Mouse (Mus musculus) heart, postnatal 0 days (tissue): ENCODE data around the gene Tle6. TPM values are rescaled to one million over a fixed set of nuclear protein-coding genes. Genes with fewer than 3 reads are reported as not detected.
"Not testable (repeated sequence)": the region's sequence is repeated elsewhere in the genome, so short reads cannot be mapped to it uniquely, and the experiment has no call there.

ENCODE experiments used
- ATAC-seq: fragments of 200-750 bp; cut with Nextera tagmentation; 2 replicates; pipeline ENCODE4 v1.8.0; 2017; ENCODE audit warnings: low read depth, moderate number of reproducible peaks, moderate library complexity; ENCODE audit not compliant: insufficient read depth
- DNase-seq: peaks from one replicate; pipeline ENCODE4 v3.0.0-alpha.2; 2016; ENCODE audit warnings: low spot score
- H3K27ac ChIP-seq: fragments of 300-500 bp; sonication (generic); 2 replicates; pipeline ENCODE4 v1.5.1; 2014; ENCODE audit warnings: low read depth, mild to moderate bottlenecking
- H3K27me3 ChIP-seq: fragments of 300-500 bp; sonication (generic); 2 replicates; pipeline ENCODE4 v1.6.1; 2014; ENCODE audit warnings: low read length, mixed read lengths; ENCODE audit not compliant: control insufficient read depth, insufficient read depth
- H3K36me3 ChIP-seq: fragments of 300-500 bp; sonication (generic); replicated peaks from 2 replicates; pipeline ENCODE4 v1.6.1; 2014; ENCODE audit warnings: low read length, mixed read lengths; ENCODE audit not compliant: control insufficient read depth, insufficient read depth
- H3K4me1 ChIP-seq: fragments of 300-500 bp; sonication (generic); 2 replicates; pipeline ENCODE4 v1.6.1; 2014; ENCODE audit warnings: antibody characterized with exemption; ENCODE audit not compliant: control insufficient read depth, insufficient read depth
- H3K4me2 ChIP-seq: fragments of 300-500 bp; sonication (generic); 2 replicates; pipeline ENCODE4 v1.6.1; 2014; ENCODE audit warnings: low read depth, mild to moderate bottlenecking, low read length, moderate library complexity
- H3K4me3 ChIP-seq: fragments of 300-500 bp; sonication (generic); 2 replicates; pipeline ENCODE4 v1.5.1; 2014; ENCODE audit warnings: low read depth, low read length
- H3K9ac ChIP-seq: fragments of 300-500 bp; sonication (generic); replicated peaks from 2 replicates; pipeline ENCODE4 v1.6.1; 2014; ENCODE audit warnings: low read depth, low read length, mixed read lengths
- H3K9me3 ChIP-seq: fragments of 300-500 bp; sonication (generic); replicated peaks from 2 replicates; pipeline ENCODE4 v1.6.1; 2016; ENCODE audit warnings: low read length; ENCODE audit not compliant: control insufficient read depth
- CTCF ChIP-seq: IDR thresholded peaks from 2 replicates; pipeline ENCODE4 v1.5.1; 2016; ENCODE audit warnings: antibody characterized with exemption, control low read depth, low read depth
- EP300 ChIP-seq: IDR thresholded peaks from 2 replicates; pipeline ENCODE4 v1.6.1; 2016; ENCODE audit warnings: antibody characterized with exemption, low read depth
- WGBS: fragments of 180-500 bp; shearing (Covaris S2); extraction: QIAGEN DNeasy Blood & Tissue Kit; methylation state at CpG from one replicate; pipeline ENCODE4 v1.1.7; 2014; 5-methylcytosine and 5-hydroxymethylcytosine counted together
- polyA plus RNA-seq: library from polyadenylated mRNA; unstranded; fragments of >200 nt; fragmentation: Nextera tagmentation; extraction: Ambion mirVana; gene quantifications from 2 replicates; pipeline ENCODE4 v1.2.1, GENCODE M21; 2015
- total RNA-seq: library from RNA; depleted of rRNA; stranded (reverse); fragments of >200 nt; gene quantifications from 2 replicates; pipeline ENCODE4 v1.2.3, GENCODE M21; 2014; ENCODE audit warnings: low replicate concordance; rRNA removed

The Tle6 gene
- 18.6 and 41.4 TPM in 2 replicates for total RNA-seq
- 19.3 and 23.1 TPM in 2 replicates for polyA plus RNA-seq

DNA sequence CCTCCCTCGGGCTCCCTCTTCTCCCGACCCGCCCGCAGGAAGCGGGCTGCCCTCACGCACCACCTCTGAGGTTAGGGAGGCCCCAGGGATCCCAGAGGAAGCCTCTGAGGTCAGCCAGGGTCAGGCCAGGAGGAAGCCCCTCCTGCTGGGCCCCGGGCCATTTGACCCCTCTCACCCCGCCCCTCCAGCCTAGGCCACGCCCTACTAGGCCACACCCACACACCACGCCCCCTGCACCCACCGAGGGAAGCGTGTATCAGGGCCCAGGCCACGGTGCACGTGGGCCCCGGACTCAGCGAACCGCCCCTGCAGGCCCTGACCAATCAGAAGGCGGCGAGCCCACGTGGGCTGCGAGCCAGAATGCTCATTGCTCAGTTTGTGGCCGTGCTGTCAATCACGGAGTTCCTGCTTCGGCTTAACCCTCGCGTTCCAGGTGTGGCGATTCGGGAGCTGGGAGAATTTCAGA lies at the start of gene Tle6:
Gene Tle6 (minus strand): TSS at position 336 of the 466 bp plus-strand sequence.
- Histone ChIP-seq H3K27ac (peak within 1 kb of the TSS; percentile 54), H3K27me3 (0 out of 2 replicates have a peak, but pooled peaks cover 1% of the 10 kb centered on the region), H3K9me3 (no peaks in the 10 kb centered on the region), H3K9ac (no peak within 1 kb of the TSS), H3K4me1 (peaks cover 39% of the 10 kb centered on the region), H3K4me2 (peak within 1 kb of the TSS; percentile 57), H3K4me3 (peak within 1 kb of the TSS; percentile 32), H3K36me3 (no peaks in the 10 kb centered on the region)
- TF ChIP-seq CTCF (no peak), EP300 (0 out of 2 replicates have a peak, but pooled peaks have one; percentile 60)
- under 1% methylated on average over 28 of the region's 28 CpGs for WGBS
- peak; percentile 88 for DNase-seq
- ATAC-seq: peak; percentile 83

DNA sequence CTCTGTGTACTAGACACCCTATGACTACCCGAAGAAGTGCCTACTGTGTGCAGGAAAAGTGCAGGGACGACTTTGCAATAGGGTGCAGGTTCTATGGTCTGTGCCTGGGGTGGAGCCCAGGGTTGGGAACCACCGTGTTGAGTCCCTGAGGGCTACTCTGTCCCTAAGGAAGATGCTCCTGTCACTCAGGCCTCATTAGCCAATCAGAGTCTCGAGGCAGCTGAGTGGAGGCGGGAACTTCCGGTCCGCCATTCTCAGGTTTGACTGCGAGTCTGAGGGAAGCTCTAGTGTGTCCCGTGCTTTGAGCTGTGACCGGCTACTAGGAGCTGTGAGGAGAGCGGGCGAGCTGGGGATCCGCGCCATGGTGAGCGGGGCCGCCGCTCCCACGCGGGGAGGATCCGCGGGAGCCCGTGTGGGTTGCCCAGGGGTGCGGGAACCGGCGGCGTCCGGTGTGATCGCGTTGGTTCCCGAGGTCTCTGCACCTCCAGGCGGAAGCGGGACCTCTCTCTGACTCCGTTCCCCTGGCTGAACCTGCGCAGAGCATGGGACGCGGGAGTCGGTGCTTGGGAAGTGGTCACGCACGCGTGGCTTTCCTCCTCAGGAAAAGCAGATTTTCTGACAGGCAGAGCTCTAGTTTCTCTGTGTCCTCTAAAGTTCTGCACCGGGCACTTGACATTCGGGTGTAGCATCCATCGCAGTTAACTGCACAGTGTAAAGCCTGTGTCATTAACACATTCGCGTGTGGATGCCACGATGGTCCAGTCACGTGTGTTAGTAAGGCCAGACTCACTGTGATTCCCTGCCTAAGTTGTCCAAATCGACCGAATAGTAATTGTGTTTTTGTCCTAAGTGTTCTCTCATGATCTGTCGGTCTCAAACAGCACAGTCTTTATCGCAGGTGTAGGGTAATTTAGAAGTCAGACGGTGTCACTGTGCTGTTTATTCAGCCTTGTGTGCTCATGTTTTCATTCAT lies 48.2 kb upstream of the Tle6 start, which contains the start of gene Gm10778:
Gene Gm10778 (plus strand): TSS at position 257 of the 973 bp plus-strand sequence.
- peak within 1 kb of the TSS; percentile 67 for H3K9ac ChIP-seq
- not testable (repeated sequence) for H3K4me1 ChIP-seq, H3K9me3 ChIP-seq, H3K27me3 ChIP-seq, H3K36me3 ChIP-seq
- WGBS: 1% methylated on average over 26 of the region's 52 CpGs
- peak within 1 kb of the TSS; percentile 90 for H3K27ac ChIP-seq
- peak; percentile 85 for DNase-seq
- peak within 1 kb of the TSS; percentile 63 for H3K4me3 ChIP-seq
- H3K4me2 ChIP-seq: peak within 1 kb of the TSS; percentile 58
- ATAC-seq: peak; percentile 96

DNA sequence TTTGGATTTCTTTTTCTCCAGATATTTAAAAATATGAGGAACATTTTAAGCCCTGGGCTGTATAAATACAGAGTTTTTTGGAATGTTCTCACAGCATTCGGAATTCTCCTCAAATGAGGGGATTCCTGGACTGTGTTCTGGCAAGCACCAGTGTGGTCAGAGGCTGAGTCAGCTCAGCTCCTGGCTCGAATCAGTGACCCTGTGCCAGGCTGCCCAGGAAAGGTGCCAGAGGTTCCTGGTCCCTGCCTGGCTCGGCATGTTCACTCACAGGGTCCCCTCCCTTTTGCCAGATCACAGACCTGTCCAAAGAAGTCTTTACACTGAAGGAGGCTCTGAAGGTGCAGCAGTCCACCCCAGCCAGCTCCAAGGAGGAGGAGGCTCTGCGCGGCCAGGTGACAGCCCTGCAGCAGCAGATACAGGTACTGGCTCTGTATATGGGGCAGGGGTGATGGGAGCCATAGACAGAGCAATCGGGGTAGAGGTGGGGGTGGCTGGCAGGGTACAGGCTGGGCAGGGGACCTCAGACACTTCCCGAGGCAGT lies 45.2 kb upstream of the Tle6 start:
- no peak overlapping the region for H3K9ac ChIP-seq
- H3K4me2 ChIP-seq: no peak overlapping the region
- H3K27me3 ChIP-seq: no peaks in the 10 kb centered on the region
- ATAC-seq (no peak), DNase-seq (no peak)
- H3K9me3 ChIP-seq: no peaks in the 10 kb centered on the region
- H3K27ac ChIP-seq: no peak overlapping the region
- TF ChIP-seq EP300: no peak
- TF ChIP-seq CTCF: no peak
- H3K4me3 ChIP-seq: no peak overlapping the region
- 68% methylated on average over 7 of the region's 7 CpGs for WGBS
- peaks cover 20% of the 10 kb centered on the region for H3K4me1 ChIP-seq
- no peaks in the 10 kb centered on the region for H3K36me3 ChIP-seq

DNA sequence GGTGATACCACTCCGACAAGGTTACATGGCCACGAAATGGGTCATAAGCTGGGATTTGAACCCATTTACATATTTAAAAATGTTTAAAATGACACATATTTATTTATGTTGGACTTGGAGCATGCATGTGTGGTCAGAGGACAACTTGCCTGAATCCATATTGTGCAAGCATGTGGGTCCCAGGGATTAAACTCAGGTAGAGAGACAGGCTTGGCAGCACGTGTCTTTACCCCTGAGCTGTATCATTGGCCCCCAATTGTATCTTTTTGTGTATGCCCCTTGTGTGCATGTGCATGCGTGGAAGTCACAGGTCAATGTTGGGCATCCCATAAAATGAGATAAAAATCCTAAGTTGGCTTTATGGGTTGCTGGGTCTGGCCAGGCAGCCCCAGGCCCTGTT lies 44.5 kb upstream of the Tle6 start:
- H3K36me3 ChIP-seq: no peaks in the 10 kb centered on the region
- H3K4me2 ChIP-seq: no peak overlapping the region
- no peak for TF ChIP-seq EP300
- no peak for TF ChIP-seq CTCF
- no peak overlapping the region for H3K9ac ChIP-seq
- no peak for ATAC-seq
- 88% methylated on average over 4 of the region's 4 CpGs for WGBS
- no peaks in the 10 kb centered on the region for H3K9me3 ChIP-seq
- no peak overlapping the region for H3K27ac ChIP-seq
- no peaks in the 10 kb centered on the region for H3K27me3 ChIP-seq
- H3K4me1 ChIP-seq: peaks cover 20% of the 10 kb centered on the region
- H3K4me3 ChIP-seq: no peak overlapping the region
- DNase-seq: no peak

DNA sequence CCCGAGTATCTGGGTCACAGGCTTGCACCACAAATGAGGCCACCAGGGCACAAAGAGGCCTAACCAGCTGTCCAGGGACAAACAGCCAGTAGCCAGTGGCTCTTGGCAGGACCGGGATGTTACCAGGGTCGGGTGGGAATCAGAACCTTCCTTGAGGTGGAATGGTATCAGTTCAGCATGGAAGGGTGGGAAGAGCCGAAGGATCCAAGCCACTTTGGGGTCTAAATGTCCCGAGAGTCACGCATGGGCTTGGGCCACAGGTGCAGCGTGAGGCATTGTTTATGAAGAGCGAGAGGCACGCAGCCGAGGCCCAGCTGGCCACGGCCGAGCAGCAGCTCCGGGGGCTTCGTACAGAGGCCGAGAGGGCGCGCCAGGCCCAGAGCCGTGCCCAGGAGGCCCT lies 43.8 kb upstream of the Tle6 start:
- 90% methylated on average over 18 of the region's 18 CpGs for WGBS

More for the DNA sequence above, 43.8 kb upstream of the Tle6 start:
- DNase-seq (no peak), ATAC-seq (no peak)
- Histone ChIP-seq H3K4me3 (no peak overlapping the region), H3K36me3 (no peaks in the 10 kb centered on the region), H3K27ac (no peak overlapping the region), H3K27me3 (no peaks in the 10 kb centered on the region), H3K4me1 (peaks cover 14% of the 10 kb centered on the region), H3K4me2 (no peak overlapping the region), H3K9ac (no peak overlapping the region), H3K9me3 (no peaks in the 10 kb centered on the region)
- TF ChIP-seq CTCF: no peak
